Mouse (Mus musculus) liver, embryonic 15.5 days (tissue): ENCODE measurements around the gene Tbc1d17. TPM values are rescaled to one million over a fixed set of nuclear protein-coding genes. Genes with fewer than 3 reads are reported as not detected.
"Not testable (repeated sequence)": the region's sequence is repeated elsewhere in the genome, so short reads cannot be mapped to it uniquely, and the experiment has no call there.

Source experiments
- ATAC-seq: fragments of 200-750 bp; cut with Nextera tagmentation; 2 replicates; pipeline ENCODE4 v1.8.0; 2017; ENCODE audit warnings: moderate number of reproducible peaks, mild to moderate bottlenecking, moderate library complexity; ENCODE audit not compliant: insufficient read depth
- H3K27ac ChIP-seq: fragments of 300-500 bp; sonication (generic); replicated peaks from 2 replicates; pipeline ENCODE4 v1.5.1; 2015; ENCODE audit warnings: mild to moderate bottlenecking, inconsistent platforms
- H3K27me3 ChIP-seq: fragments of 300-500 bp; sonication (generic); 2 replicates; pipeline ENCODE4 v1.6.1; 2015; ENCODE audit warnings: mild to moderate bottlenecking, inconsistent platforms
- H3K36me3 ChIP-seq: fragments of 300-500 bp; sonication (generic); replicated peaks from 2 replicates; pipeline ENCODE4 v1.6.1; 2015; ENCODE audit warnings: moderate library complexity, mild to moderate bottlenecking, inconsistent platforms
- H3K4me1 ChIP-seq: fragments of 300-500 bp; sonication (generic); replicated peaks from 2 replicates; pipeline ENCODE4 v1.6.1; 2015; ENCODE audit warnings: inconsistent platforms
- H3K4me2 ChIP-seq: fragments of 300-500 bp; sonication (generic); 2 replicates; pipeline ENCODE4 v1.6.1; 2015; ENCODE audit warnings: moderate library complexity, mild to moderate bottlenecking, inconsistent platforms
- H3K4me3 ChIP-seq: fragments of 300-500 bp; sonication (generic); replicated peaks from 2 replicates; pipeline ENCODE4 v1.5.1; 2015; ENCODE audit warnings: mild to moderate bottlenecking, inconsistent platforms
- H3K9ac ChIP-seq: fragments of 300-500 bp; sonication (generic); 2 replicates; pipeline ENCODE4 v1.6.1; 2015; ENCODE audit warnings: moderate library complexity, mild to moderate bottlenecking, inconsistent platforms
- H3K9me3 ChIP-seq: fragments of 300-500 bp; sonication (generic); replicated peaks from 2 replicates; pipeline ENCODE4 v1.6.1; 2016; ENCODE audit warnings: inconsistent platforms
- WGBS: fragments of 180-500 bp; shearing (Covaris S2); methylation state at CpG from one replicate; pipeline ENCODE4 v1.1.7; 2015; ENCODE audit warnings: mixed read lengths; ENCODE audit not compliant: insufficient replicate concordance; 5-methylcytosine and 5-hydroxymethylcytosine counted together
- polyA plus RNA-seq: library from polyadenylated mRNA; unstranded; fragments of >200 nt; fragmentation: Nextera tagmentation; extraction: Ambion mirVana; gene quantifications from 2 replicates; pipeline ENCODE4 v1.2.1, GENCODE M21; 2015

Gene Tbc1d17
- polyA plus RNA-seq, 1 experiment from 2014 or later = 26.1 TPM

DNA sequence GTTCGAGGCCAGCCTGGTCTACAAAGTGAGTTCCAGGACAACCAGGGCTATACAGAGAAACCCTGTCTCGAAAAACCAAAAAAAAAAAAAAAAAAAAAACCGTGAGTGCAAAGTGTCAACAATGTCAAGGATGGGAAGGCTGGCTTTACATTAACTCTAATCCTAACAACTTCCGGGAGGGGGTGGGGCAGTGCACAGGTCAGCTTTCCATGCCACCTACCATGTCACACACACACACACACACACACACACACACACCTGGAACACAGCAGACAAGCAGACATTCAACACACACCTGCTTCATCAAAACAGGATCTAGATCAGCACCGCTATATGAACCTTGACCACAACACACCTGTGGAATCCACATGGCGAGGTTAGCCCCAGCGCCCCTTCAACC, 41.3 kb upstream of the Tbc1d17 start:
- Histone ChIP-seq H3K27me3 (no peaks in the 10 kb centered on the region), H3K36me3 (peaks cover 12% of the 10 kb centered on the region; the same call in 1 of the 2 replicates), H3K4me1 (peaks cover 59% of the 10 kb centered on the region), H3K27ac (no peak overlapping the region; the same call in 1 of the 2 replicates), H3K9ac (no peak overlapping the region), H3K9me3 (no peaks in the 10 kb centered on the region), H3K4me2 (peak overlapping the region; percentile 91), H3K4me3 (peak overlapping the region; percentile 86; the same call in 1 of the 2 replicates)
- ATAC-seq = no peak
- 81% methylated on average over 6 of the region's 7 CpGs for WGBS

DNA sequence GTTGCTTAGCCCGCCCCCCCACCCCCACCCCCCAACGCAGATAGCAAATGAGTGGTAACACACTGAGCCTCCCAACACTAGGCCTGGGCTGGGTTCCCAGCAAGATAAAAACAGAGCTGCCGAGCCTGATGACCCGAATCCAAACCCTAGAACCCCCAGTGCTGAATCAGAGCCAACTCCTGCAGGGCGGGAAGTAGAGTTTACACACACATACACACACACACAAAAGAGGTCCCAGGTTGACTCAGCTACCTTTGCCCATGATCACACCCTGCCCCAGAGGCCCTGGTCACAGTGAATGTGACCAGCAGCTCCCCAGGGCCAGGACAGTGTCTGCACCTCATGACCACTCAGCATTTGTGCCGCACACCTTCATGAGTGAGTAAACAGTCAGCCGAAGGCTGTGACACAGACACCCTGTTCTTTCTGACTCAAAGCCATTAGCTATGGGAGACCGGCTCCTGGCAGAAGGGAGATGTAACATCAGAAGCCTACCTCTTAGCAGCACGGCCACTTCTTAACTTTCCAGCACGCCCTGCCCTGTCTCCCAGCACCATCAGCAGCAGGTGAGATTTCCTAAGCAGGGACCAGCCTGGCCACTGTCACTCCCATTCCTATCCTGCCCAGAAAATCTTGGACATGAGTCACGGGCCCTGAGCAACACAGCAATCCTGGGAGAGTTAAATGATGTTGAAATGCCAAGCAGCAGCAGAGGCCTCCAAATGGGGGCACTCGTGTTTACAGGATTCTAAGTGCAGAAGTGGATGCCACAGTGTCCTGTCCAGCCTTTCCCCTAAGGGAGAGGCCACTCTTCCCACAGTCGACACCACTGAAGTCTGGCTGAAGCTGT, 39.6 kb upstream of the Tbc1d17 start:
- H3K9ac ChIP-seq = no peak overlapping the region
- no peak overlapping the region for H3K4me2 ChIP-seq
- H3K4me1 ChIP-seq = peaks cover 52% of the 10 kb centered on the region
- no peak overlapping the region for H3K4me3 ChIP-seq
- peaks cover 27% of the 10 kb centered on the region for H3K36me3 ChIP-seq
- no peaks in the 10 kb centered on the region for H3K27me3 ChIP-seq
- peak overlapping the region; percentile 55 for H3K27ac ChIP-seq
- no peaks in the 10 kb centered on the region for H3K9me3 ChIP-seq
- peak; percentile 26 for ATAC-seq
- 64% methylated on average over 13 of the region's 13 CpGs for WGBS

DNA sequence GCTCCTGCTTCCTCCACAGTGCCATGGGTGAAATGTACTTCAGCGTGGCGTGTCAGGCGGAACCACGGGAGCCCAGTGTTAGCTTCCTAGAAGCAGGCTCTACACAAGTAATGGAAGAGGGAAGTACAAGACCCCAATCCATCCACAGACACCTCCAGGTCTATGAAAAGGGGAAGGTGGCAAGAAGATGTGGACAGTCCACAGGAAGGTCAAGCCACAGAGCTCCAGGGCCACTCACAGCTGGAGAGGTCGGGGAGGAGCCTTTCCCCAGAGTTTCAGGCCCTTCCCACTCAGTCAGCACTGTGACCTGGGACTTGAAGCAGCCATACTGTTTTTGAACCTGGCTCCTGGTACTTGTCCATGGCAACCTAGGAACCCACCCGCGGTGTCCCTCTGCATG, 38.1 kb upstream of the Tbc1d17 start:
- ATAC-seq = no peak
- Histone ChIP-seq H3K4me1 (peaks cover 46% of the 10 kb centered on the region), H3K27me3 (no peaks in the 10 kb centered on the region), H3K27ac (0 out of 2 replicates have a peak overlapping the region, but pooled peaks have one; percentile 24), H3K36me3 (peaks cover 42% of the 10 kb centered on the region), H3K4me3 (no peak overlapping the region), H3K4me2 (no peak overlapping the region), H3K9me3 (no peaks in the 10 kb centered on the region), H3K9ac (no peak overlapping the region)
- 69% methylated on average over 7 of the region's 7 CpGs for WGBS

DNA sequence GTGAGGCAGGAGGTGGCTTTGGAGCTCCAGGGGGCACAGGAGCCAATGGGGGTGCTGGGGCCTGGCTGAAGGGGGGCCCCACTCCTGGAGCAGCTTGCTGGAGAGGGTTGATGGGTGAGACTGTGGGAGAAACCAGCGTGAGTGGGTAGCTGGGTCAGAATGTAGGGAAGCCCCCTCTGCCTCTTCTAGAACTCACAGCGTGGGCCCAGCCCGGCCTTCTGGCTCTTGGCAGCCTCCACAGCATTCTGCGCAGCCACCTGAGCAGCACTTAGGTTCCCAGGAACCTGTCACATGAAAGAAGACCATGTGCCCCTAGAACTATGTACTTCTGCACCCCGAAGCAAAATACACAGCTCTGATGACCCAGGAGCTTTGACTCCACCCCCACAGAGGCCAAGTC, 35.8 kb upstream of the Tbc1d17 start:
- 87% methylated on average over 5 of the region's 5 CpGs for WGBS
- Histone ChIP-seq H3K4me2 (no peak overlapping the region), H3K9me3 (no peaks in the 10 kb centered on the region), H3K27me3 (no peaks in the 10 kb centered on the region), H3K9ac (no peak overlapping the region), H3K4me1 (peaks cover 26% of the 10 kb centered on the region), H3K27ac (no peak overlapping the region), H3K4me3 (no peak overlapping the region), H3K36me3 (peaks cover 63% of the 10 kb centered on the region)
- ATAC-seq = no peak

DNA sequence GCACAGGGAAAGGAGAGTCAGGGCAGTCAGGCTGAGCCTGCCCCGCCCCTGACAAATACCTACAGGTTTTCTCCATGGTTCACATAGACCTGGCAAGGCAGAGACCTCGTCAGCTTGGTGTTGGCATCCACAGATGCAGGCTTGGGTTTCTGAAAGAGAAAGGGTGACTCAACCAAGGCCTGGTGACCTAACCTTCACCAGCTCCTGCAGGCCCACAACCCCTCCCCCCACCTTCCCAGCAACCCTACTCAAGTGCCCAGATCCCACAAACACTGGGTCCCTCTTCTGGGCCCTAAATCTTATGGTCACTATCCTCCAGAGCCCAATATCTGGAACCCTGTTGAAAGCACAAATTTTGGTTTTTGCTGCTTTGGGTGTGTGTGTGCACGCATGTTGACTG, 34.2 kb upstream of the Tbc1d17 start:
- H3K27ac ChIP-seq = no peak overlapping the region
- H3K36me3 ChIP-seq = peaks cover 73% of the 10 kb centered on the region
- WGBS = 66% methylated on average over 3 of the region's 3 CpGs
- H3K4me2 ChIP-seq = no peak overlapping the region
- no peak for ATAC-seq
- no peaks in the 10 kb centered on the region for H3K27me3 ChIP-seq
- H3K4me1 ChIP-seq = peaks cover 11% of the 10 kb centered on the region; the same call in 1 of the 2 replicates
- no peaks in the 10 kb centered on the region for H3K9me3 ChIP-seq
- H3K4me3 ChIP-seq = no peak overlapping the region
- no peak overlapping the region for H3K9ac ChIP-seq

DNA sequence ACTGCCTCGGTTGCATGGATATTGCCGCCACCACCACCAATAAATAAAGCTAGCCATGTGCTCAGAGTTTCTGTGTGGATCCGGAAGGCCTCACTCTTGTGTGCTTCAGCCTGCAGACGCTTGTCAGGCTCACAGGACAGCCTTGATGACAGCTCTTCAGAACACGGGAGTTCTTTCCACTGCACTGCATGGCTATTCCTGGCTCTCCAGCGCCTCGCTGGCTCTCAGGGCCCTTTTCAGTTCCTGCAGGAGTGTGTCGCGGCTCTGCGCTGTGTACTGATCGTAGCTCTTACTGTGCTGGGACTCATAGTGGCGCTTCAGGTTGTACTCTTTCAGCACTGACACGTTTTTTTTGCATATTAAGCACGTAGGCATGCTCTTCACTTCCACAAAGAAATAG, 29.0 kb upstream of the Tbc1d17 start:
- Histone ChIP-seq H3K36me3 (peaks cover 55% of the 10 kb centered on the region), H3K9ac (no peak overlapping the region), H3K4me1 (peaks cover 2% of the 10 kb centered on the region; the same call in 1 of the 2 replicates), H3K27me3 (no peaks in the 10 kb centered on the region), H3K27ac (no peak overlapping the region), H3K9me3 (no peaks in the 10 kb centered on the region), H3K4me2 (no peak overlapping the region), H3K4me3 (no peak overlapping the region)
- 75% methylated on average over 14 of the region's 14 CpGs for WGBS
- no peak for ATAC-seq

DNA sequence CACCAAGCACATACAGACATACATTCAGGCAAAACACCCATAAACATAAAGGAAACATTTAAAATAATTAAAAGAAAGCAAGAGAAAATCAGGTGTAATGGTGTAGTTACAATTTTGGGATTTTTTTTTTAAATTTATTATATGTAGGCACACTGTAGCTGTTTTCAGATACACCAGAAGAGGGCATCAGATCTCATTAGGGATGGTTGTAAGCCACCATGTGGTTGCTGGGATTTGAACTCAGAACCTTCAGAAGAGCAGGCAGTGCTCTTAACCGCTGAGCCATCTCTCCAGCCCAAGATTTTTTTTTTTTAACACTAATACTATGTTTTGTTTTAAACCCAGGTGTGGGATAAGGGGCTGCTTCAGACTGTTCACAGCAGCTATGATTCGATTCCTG, 22.9 kb upstream of the Tbc1d17 start:
- not testable (repeated sequence) for H3K4me2 ChIP-seq, H3K9ac ChIP-seq, H3K27ac ChIP-seq, H3K9me3 ChIP-seq, H3K4me3 ChIP-seq, H3K36me3 ChIP-seq, ATAC-seq, H3K27me3 ChIP-seq
- 76% methylated on average over 2 of the region's 2 CpGs for WGBS
- peaks cover 46% of the 10 kb centered on the region for H3K4me1 ChIP-seq

DNA sequence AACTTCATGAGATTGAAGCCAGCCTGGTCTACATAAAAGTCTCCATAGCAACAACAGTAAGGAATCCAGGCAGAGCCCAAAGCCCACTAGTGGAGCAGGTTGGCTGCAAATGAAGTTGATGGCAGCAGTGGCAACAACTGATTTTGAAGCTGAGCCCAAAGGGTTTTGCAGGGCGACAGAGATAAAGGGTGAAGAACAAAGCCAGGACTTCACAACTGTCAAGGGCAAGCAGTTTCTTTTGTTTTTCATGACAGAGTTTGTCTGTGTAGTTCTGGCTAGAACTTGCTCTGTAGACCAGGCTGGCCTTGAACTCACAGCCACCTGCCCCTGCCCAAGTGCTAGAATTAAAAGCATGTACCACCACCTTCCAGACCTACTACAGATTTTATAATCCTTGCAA, 22.3 kb upstream of the Tbc1d17 start:
- Histone ChIP-seq H3K9me3 (no peaks in the 10 kb centered on the region), H3K4me1 (peaks cover 52% of the 10 kb centered on the region), H3K36me3 (no peaks in the 10 kb centered on the region), H3K27ac (no peak overlapping the region; the same call in 1 of the 2 replicates), H3K27me3 (peaks cover 10% of the 10 kb centered on the region; the same call in 1 of the 2 replicates), H3K4me3 (no peak overlapping the region), H3K4me2 (no peak overlapping the region), H3K9ac (no peak overlapping the region)
- no peak for ATAC-seq
- WGBS = 58% methylated on average over 1 of the region's 1 CpGs

DNA sequence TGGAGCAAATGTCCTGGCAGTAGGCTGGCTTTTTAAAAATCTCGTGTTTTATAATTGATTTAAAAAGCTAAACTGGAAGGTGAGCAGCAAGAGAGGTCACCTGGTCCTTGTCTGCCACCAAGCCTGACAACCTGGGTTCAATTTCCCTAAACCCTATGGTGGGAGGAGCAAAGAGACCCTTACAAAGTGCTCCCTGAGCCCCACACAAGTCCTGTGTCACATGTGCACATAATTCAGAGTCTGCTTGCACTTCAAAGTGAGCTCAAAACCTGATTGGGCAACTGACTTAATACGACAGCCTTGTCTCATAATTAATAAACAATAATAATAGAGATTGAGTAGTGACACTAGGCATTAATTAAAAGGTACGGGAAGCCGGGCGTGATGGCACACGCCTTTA, 21.7 kb upstream of the Tbc1d17 start:
- peaks cover 58% of the 10 kb centered on the region for H3K4me1 ChIP-seq
- 76% methylated on average over 6 of the region's 6 CpGs for WGBS
- H3K27me3 ChIP-seq = peaks cover 10% of the 10 kb centered on the region; the same call in 1 of the 2 replicates
- peak overlapping the region; percentile 77; the same call in 1 of the 2 replicates for H3K9ac ChIP-seq
- no peaks in the 10 kb centered on the region for H3K9me3 ChIP-seq
- H3K27ac ChIP-seq = peak overlapping the region; percentile 95; the same call in 1 of the 2 replicates
- H3K36me3 ChIP-seq = no peaks in the 10 kb centered on the region
- peak overlapping the region; percentile 98 for H3K4me2 ChIP-seq
- no peak for ATAC-seq
- H3K4me3 ChIP-seq = no peak overlapping the region

DNA sequence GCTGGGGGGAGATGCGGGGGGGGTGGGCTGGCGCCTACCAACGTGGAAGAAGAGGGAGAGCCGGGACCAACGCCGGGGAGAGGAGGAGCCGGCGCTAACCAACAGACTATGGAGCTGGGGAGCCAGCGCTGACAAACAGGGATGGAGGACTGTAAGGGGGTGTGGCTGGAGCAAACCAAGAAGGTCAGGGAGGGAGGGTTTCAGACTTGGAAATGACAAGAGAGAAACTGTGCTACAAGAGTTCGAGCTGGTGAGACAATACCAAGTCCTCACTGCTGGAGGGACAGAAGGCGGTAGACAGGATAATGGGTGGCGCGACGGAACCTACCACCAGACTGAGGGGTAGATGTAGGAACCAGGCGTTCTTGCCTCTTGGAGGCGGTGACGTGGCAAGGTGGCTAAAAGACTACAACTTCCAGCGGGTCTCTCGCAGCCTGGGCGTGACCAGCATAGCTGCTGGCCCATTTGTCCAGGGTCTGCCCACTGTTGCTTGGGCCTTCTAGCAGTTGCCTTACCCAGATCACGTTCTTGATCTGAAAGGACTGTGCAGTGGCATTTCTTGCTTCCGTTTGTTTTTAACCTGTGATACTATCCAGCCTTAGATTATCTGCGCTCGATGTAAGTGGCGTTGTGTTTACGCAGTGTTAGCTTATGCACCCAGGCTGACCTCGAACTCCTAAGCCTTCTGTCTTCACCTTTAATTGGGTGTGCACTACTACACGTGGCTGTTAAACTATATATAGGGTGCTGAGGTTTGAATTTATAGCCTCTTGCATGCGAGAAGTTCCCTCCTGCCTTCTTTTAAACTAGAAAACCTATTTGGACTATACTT, 21.0 kb upstream of the Tbc1d17 start, which contains the start of gene Ptov1:
Gene Ptov1 (minus strand): TSS at position 92 of the 832 bp plus-strand sequence.
- Histone ChIP-seq H3K9ac (peak within 1 kb of the TSS; percentile 77), H3K4me1 (peaks cover 65% of the 10 kb centered on the region), H3K9me3 (no peaks in the 10 kb centered on the region), H3K4me3 (peak within 1 kb of the TSS; percentile 81), H3K36me3 (peaks cover 3% of the 10 kb centered on the region), H3K27ac (peak within 1 kb of the TSS; percentile 95), H3K27me3 (peaks cover 10% of the 10 kb centered on the region; the same call in 1 of the 2 replicates), H3K4me2 (peak within 1 kb of the TSS; percentile 98)
- WGBS = 9% methylated on average over 29 of the region's 29 CpGs
- peak; percentile 83 for ATAC-seq
